Mouse (Mus musculus): ENCODE measurements at regions not wholly inside any gene's neighbourhood (a gene's known extent, or its start where the extent isn't known, plus 50 kb on each side); places are given as distances from the start of the nearest gene placed in this dataset.

GRCm38 (mm10) chr15:86777998-86778397, 563.7 kb downstream of the Tbc1d22a start:
- H3K27me3 ChIP-seq (replicated peaks) = no peaks in the 10 kb centered on the region
- peaks cover 23% of the 10 kb centered on the region for H3K9me3 ChIP-seq
- H3K4me3 ChIP-seq (replicated peaks) = no peak overlapping the region
- TF ChIP-seq FLI1 (IDR thresholded peaks at IDR 0.05; ENCODE audit: low read length) = no peak
- no peak for TF ChIP-seq GATA1 (IDR thresholded peaks at IDR 0.05; ENCODE audit: borderline replicate concordance, low read length)
- H3K4me1 ChIP-seq = no peaks in the 10 kb centered on the region
- H3K36me3 ChIP-seq (replicated peaks; ENCODE audit: low read length) = no peaks in the 10 kb centered on the region

- Histone ChIP-seq H3K9me3 (peaks cover 27% of the 10 kb centered on the region), H3K27me3 (replicated peaks) (no peaks in the 10 kb centered on the region), H3K4me3 (replicated peaks) (no peak overlapping the region), H3K36me3 (replicated peaks; ENCODE audit: low read length) (no peaks in the 10 kb centered on the region), H3K4me1 (no peaks in the 10 kb centered on the region)
- TF ChIP-seq GATA1 (IDR thresholded peaks at IDR 0.05; ENCODE audit: borderline replicate concordance, low read length) (no peak), FLI1 (IDR thresholded peaks at IDR 0.05; ENCODE audit: low read length) (no peak)
Observed at GRCm38 (mm10) chr15:86781160-86781559, 566.9 kb downstream of the Tbc1d22a start.

GRCm38 (mm10) chr15:86794716-86795115, 580.5 kb downstream of the Tbc1d22a start:
- H3K36me3 ChIP-seq (replicated peaks; ENCODE audit: low read length) = no peaks in the 10 kb centered on the region
- TF ChIP-seq FLI1 (IDR thresholded peaks at IDR 0.05; ENCODE audit: low read length) (no peak), GATA1 (IDR thresholded peaks at IDR 0.05; ENCODE audit: borderline replicate concordance, low read length) (no peak)
- no peaks in the 10 kb centered on the region for H3K27me3 ChIP-seq (replicated peaks)
- H3K9me3 ChIP-seq = peaks cover 65% of the 10 kb centered on the region
- H3K4me1 ChIP-seq = no peaks in the 10 kb centered on the region
- H3K4me3 ChIP-seq (replicated peaks) = no peak overlapping the region

- no peak for TF ChIP-seq GATA1 (IDR thresholded peaks at IDR 0.05; ENCODE audit: borderline replicate concordance, low read length)
- no peak for TF ChIP-seq FLI1 (IDR thresholded peaks at IDR 0.05; ENCODE audit: low read length)
- Histone ChIP-seq H3K4me3 (replicated peaks) (no peak overlapping the region), H3K36me3 (replicated peaks; ENCODE audit: low read length) (no peaks in the 10 kb centered on the region), H3K4me1 (no peaks in the 10 kb centered on the region), H3K9me3 (peaks cover 70% of the 10 kb centered on the region), H3K27me3 (replicated peaks) (no peaks in the 10 kb centered on the region)
Observed at GRCm38 (mm10) chr15:86798474-86799178, 584.4 kb downstream of the Tbc1d22a start.

GRCm38 (mm10) chr15:86807296-86808080, 593.2 kb downstream of the Tbc1d22a start:
- no peaks in the 10 kb centered on the region for H3K36me3 ChIP-seq (replicated peaks; ENCODE audit: low read length)
- no peaks in the 10 kb centered on the region for H3K4me1 ChIP-seq
- peak overlapping the region; percentile 20 for H3K4me3 ChIP-seq (replicated peaks)
- peaks cover 75% of the 10 kb centered on the region for H3K9me3 ChIP-seq
- no peaks in the 10 kb centered on the region for H3K27me3 ChIP-seq (replicated peaks)
- TF ChIP-seq GATA1 (IDR thresholded peaks at IDR 0.05; ENCODE audit: borderline replicate concordance, low read length) (no peak), FLI1 (IDR thresholded peaks at IDR 0.05; ENCODE audit: low read length) (no peak)

- no peak for TF ChIP-seq FLI1 (IDR thresholded peaks at IDR 0.05; ENCODE audit: low read length)
- TF ChIP-seq GATA1 (IDR thresholded peaks at IDR 0.05; ENCODE audit: borderline replicate concordance, low read length) = no peak
- Histone ChIP-seq H3K9me3 (peaks cover 58% of the 10 kb centered on the region), H3K4me3 (replicated peaks) (no peak overlapping the region), H3K27me3 (replicated peaks) (no peaks in the 10 kb centered on the region), H3K36me3 (replicated peaks; ENCODE audit: low read length) (no peaks in the 10 kb centered on the region), H3K4me1 (no peaks in the 10 kb centered on the region)
Observed at GRCm38 (mm10) chr15:86811821-86812220, 597.6 kb downstream of the Tbc1d22a start.

GRCm38 (mm10) chr15:86814808-86815421, 600.7 kb downstream of the Tbc1d22a start:
- Histone ChIP-seq H3K27me3 (replicated peaks) (no peaks in the 10 kb centered on the region), H3K4me1 (no peaks in the 10 kb centered on the region), H3K4me3 (replicated peaks) (no peak overlapping the region), H3K9me3 (peaks cover 40% of the 10 kb centered on the region), H3K36me3 (replicated peaks; ENCODE audit: low read length) (no peaks in the 10 kb centered on the region)
- TF ChIP-seq FLI1 (IDR thresholded peaks at IDR 0.05; ENCODE audit: low read length) = no peak
- no peak for TF ChIP-seq GATA1 (IDR thresholded peaks at IDR 0.05; ENCODE audit: borderline replicate concordance, low read length)

- H3K4me3 ChIP-seq (replicated peaks) = no peak overlapping the region
- H3K9me3 ChIP-seq = peaks cover 92% of the 10 kb centered on the region
- TF ChIP-seq GATA1 (IDR thresholded peaks at IDR 0.05; ENCODE audit: borderline replicate concordance, low read length) (no peak), FLI1 (IDR thresholded peaks at IDR 0.05; ENCODE audit: low read length) (no peak)
- no peaks in the 10 kb centered on the region for H3K4me1 ChIP-seq
- H3K36me3 ChIP-seq (replicated peaks; ENCODE audit: low read length) = no peaks in the 10 kb centered on the region
- no peaks in the 10 kb centered on the region for H3K27me3 ChIP-seq (replicated peaks)
Observed at GRCm38 (mm10) chr15:86835996-86836395, 621.7 kb downstream of the Tbc1d22a start.

- Histone ChIP-seq H3K4me1 (no peaks in the 10 kb centered on the region), H3K4me3 (replicated peaks) (no peak overlapping the region), H3K36me3 (replicated peaks; ENCODE audit: low read length) (no peaks in the 10 kb centered on the region), H3K27me3 (replicated peaks) (no peaks in the 10 kb centered on the region), H3K9me3 (peaks cover 69% of the 10 kb centered on the region)
- TF ChIP-seq GATA1 (IDR thresholded peaks at IDR 0.05; ENCODE audit: borderline replicate concordance, low read length) = no peak
- TF ChIP-seq FLI1 (IDR thresholded peaks at IDR 0.05; ENCODE audit: low read length) = no peak
Observed at GRCm38 (mm10) chr15:86852161-86852870, 638.1 kb downstream of the Tbc1d22a start.
